Mouse (Mus musculus) kidney, postnatal 25 days (tissue): ENCODE results near the gene Exoc5.
"Not testable (repeated sequence)": the region's sequence is repeated elsewhere in the genome, so short reads cannot be mapped to it uniquely, and the experiment has no call there.

Experiments used
- DNase-seq, 2 experiments: peaks; one replicate each; pipeline ENCODE4 v3.0.0; 2021; ENCODE audit warnings: mixed read lengths in 2 of 2

The Exoc5 gene

DNA sequence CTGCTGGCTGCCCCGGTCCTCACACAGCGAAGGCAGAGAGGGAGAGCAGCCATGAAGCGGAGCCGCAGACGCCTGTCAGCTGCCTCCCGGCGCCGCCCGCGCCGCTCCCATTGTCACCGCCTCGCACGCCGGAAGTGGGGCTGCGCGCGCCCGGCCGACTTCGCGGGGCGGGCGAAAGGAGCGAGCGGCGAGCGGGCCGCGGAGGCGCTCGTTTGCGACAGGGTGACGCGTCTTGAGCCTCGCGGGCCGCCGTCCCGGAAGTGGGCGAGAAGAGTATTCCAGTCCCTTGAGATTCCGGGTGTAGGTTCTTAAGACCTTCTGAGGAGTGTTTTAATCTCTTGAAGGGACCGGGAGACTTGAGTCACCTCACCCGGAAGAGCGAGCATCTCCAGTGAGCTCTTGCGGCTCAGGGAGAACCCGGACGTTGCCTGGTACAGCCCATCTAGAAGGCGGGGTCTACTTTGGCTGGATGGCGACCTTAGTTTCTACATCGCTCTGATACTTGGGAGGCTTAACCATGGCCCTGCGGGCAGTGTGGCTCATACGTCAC lies at the start of gene Exoc5:
Exoc5 (minus strand) TSS at position 380 of the 550 bp plus-strand sequence.
- peak; percentile 98 for DNase-seq

DNA sequence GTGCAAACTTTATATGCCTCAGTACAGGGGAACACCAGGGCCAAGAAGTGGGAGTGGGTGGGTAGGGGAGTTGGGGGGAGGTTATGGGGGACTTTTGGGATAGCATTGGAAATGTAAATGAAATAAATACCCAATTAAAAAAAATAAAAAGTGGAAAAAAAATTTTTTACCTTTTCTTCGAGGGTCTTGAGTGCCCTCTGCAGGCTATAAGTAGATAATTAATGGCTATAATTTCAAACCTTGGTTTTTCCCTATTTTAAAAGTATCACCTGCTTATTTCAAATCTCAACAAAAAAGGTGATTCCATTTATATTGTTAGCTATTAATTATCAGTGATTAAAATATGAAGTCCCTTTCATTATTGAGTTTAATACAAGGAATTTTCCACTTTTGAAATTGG lies 25.3 kb upstream of the Exoc5 start:
- not testable (repeated sequence) for DNase-seq

DNA sequence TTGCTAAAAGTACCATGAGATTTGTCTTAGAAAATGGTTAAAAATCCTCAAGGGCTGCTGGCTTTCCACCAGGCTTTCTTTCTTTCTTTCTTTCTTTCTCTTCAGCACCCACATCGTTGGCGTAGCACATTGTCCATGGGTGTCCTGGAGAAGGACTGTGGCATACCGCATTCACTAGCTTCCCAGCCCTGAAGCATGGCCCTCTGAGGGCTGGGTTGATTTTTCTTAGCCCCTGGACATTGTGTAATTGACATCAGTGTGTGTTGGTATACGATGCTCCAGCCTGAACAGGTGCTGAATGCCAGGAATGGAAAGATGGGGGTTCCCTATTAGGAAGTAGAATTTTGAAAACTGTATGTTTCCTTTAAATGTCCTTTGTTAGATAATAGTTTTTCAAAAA lies 24.8 kb upstream of the Exoc5 start:
- no peak for DNase-seq

GRCm38 (mm10) chr14:49090102-49090501 lies 23.6 kb upstream of the Exoc5 start:
- DNase-seq: no peak

- DNase-seq: no peak
Measured at GRCm38 (mm10) chr14:49089461-49090058, 23.1 kb upstream of the Exoc5 start.

DNA sequence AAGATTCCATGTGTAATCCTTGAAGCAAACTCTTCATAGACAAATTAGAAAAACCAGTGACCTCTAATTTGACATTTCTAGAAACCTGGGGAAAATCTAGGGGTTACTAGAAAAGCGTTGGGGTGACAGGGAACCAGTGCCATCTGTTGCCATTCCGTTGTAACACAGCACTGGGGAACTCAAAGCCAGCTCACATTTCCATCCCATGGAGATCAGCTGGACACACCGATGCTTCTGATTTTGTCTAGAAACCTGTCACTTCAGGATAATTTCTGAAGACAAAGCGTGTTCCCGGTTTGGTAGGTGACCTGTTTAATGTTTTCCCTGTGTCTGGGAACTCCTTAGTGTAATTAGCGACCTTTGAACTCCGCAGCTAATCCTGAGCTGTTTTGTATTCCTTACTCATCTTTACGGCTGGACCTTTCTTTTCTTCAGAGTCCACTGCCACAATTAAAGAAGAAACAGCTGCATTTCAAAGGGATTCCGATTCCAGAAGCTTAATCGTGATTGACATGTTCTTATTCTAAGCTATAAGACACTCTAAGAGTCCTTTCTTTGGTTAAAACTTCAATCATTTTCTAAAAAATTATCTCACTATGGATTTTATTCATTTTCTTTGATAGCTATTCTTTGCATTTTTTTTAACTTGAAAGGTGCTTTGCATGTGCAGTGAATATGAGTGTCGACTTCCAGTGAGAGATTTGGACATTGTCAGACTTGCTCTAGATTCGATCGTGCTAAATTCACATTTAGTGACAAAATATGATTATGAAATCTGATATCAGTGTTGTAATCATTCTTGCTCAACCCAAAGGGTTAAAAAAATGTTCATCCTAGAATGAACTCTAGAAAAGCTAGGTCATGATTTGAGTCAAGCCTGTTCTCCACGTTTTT lies 21.9 kb upstream of the Exoc5 start:
- DNase-seq: peak; percentile 45 to 57

DNA sequence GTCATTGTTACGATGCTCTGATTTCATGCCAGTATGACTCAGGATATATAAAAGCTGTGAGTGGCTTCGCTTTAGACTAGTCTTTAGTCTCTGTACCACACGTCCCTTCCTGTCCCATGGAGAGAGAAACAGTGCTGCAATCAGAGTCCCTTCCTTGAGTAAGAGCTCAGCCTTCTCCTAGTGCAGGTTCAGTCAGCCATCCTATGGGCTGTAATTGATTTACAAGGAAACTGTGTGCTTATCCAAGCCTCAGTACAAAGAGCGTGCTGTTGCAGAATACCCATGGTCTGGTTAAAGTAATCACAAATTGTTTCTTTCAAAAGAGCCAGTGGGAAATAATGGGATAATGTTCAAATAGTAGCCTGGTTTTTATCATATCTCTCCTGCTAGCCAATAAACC lies 20.1 kb upstream of the Exoc5 start:
- peak; percentile 19 to 45 for DNase-seq

DNA sequence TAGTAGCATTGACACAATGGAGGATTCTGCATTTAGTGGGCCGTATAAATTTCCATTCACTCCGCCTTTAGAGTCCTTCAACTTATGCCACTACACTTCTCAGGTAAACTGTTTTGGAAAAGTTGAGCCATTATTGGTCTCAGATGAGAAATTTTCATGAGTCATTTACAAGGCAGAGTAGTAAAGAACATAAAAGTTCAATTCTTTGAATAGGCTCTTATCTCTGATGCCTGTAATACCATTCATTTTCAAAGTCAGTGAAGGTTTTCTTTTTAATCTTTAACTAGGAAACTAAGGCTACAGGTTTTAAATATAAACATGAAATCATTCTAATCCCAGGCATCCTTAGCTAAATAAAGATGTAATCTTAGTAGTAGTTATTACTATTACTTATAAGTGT lies 12.4 kb upstream of the Exoc5 start:
- DNase-seq: no peak

DNA sequence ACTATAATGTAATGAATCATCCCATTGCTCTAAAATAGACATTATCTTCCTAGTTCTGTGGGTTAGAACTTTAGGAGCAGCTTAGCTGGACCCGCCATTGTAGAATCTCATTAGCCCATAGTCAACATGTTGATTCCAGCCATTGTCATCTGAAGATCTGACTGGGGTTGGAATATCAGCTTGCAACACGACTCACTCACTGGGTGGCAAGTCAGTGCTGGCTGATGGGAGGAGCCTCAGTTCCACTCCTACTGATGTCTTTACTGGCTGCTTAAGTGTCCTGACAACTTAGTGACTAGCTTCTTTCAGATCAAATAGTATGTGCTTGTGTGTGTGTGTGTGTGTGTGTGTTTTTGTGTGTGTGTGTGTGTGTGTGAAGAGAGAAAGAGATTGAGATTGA lies 7.9 kb upstream of the Exoc5 start:
- DNase-seq: no peak

- DNase-seq: no peak
Measured at GRCm38 (mm10) chr14:49073896-49074295, 7.4 kb upstream of the Exoc5 start.

DNA sequence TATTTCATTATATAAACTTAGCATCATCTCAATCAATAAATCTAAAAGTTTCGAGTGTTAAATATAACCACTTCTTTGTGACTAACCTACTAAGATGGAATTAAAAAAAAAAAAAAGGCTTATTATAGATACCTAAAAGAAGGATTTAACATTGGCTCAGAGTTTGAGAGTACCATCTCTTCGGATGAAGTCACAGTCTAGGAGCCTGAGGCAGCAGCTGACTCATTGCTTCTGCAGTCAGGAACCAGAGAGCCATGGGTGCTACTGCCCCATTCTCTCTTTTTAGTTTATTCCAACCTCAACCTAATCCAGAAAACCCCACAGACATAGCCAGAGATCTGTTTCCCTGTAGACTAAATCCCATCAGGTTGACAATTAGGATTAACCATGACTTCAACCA lies 6.4 kb upstream of the Exoc5 start:
- DNase-seq: no peak

DNA sequence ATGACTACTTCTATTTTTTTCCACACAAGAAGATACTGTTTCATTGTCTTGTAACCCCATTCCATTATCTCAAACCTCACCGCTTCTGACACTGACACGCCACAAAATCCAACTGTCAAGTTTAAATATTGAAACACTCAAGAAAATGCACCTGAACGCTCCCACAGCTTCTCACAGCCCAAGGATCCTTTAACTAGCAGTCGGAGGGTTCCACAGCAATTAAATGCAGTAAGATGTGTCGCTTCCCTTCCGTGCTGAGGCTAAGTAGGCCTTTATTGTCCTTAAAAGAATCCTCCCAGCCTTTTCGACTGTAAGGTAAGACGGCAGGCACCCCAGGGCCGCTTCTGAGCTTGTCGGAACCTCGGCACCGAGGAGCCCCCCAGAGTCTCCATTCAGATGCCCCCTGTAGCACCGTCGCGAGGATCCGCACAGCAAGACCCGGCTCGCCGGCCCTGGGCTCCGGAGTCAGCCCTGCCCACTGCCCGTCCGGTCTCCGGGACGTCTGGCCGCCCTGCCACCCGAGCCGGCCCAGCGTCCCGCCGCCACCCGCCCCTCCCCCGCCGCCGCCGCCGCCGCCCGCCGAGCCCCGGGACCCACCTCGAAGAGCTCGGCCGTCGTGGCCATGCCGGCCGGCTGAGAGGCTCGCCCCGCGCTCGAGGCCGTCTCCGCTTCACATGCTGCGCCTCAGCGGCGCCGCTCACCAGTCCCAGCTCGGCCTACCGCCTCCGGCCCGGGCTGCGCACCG lies 752 bp downstream of the Exoc5 start, which contains the start of gene Ap5m1:
Ap5m1 (plus strand) TSS at position 569 of the 745 bp plus-strand sequence.
- peak; percentile 37 to 72 for DNase-seq

- DNase-seq: no peak
Measured at GRCm38 (mm10) chr14:49063838-49064237, 2.6 kb downstream of the Exoc5 start.

DNA sequence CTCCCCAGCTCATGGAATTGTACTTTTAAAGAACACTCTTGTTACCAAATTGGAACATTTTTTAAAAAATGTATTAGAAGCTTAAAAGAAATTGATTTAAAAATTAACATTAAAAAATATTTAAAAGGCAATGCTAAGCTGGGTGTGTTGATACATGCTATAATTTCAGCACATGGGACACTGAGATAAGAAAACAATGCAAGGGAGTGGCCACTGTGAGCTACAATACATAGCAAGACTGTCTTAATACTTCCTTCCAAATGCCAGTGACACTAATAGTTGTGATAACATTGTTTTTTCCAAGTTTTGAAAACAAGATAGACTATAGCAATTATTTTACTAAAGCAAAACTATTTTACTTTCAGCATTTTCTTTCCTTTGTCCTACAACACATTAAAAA lies 17.0 kb downstream of the Exoc5 start:
- DNase-seq: no peak

DNA sequence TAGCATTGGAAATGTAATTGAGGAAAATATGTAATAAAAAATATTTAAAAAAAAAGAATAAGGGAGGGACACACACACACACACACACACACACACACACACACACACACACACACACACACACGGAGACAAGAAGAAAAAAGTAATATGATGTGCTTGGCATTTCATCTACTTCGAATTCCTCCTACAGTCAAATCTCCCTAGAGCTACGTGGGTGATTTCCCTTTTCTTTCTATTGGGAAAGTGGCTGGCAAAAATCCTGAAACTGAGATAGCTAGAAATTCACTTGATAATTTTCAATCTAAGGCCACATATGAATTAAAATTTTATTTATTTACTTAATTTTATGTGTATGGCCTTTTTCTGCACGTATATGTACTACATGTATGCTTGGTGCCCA lies 20.8 kb downstream of the Exoc5 start:
- no peak for DNase-seq

- DNase-seq: no peak
Measured at GRCm38 (mm10) chr14:49028991-49029390, 37.5 kb downstream of the Exoc5 start.

- DNase-seq: no peak
Measured at GRCm38 (mm10) chr14:49027779-49028368, 38.6 kb downstream of the Exoc5 start.

DNA sequence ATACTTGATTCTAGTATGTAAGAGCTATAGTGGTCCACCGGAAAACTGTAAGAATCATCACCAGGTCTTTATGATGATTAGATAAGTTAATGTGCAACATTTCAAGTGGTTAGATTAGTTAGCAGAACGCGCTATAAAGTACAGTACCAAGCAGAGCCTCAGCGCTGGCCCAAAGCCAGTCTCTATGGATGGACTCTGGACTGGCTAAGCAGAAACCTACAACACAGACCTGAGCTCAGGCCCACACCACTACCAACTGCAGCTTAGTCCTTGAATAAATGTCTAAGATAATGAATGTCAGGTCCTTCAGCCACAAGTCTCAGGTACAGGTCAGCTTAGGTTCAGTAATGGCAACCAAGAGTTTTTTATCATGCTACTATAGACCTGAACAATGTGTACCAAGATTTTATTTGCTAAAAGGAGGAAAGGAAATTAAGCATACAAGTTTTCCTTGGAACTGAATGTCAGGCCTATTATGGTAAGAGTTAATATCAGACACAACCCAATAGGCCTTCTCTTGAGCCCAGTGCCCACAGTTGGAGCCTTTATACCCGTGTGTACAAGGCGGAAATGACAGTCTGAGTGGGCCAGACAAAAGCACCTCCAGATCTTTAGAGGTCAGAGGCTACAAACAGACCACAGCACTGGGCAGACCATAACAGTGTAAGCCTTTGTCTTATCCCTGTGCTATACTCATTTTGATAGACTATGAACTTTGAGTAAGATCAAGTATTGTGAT lies 39.2 kb downstream of the Exoc5 start:
- peak; percentile 45 to 54 for DNase-seq

- no peak for DNase-seq
Measured at GRCm38 (mm10) chr14:49019765-49020164, 46.7 kb downstream of the Exoc5 start.

DNA sequence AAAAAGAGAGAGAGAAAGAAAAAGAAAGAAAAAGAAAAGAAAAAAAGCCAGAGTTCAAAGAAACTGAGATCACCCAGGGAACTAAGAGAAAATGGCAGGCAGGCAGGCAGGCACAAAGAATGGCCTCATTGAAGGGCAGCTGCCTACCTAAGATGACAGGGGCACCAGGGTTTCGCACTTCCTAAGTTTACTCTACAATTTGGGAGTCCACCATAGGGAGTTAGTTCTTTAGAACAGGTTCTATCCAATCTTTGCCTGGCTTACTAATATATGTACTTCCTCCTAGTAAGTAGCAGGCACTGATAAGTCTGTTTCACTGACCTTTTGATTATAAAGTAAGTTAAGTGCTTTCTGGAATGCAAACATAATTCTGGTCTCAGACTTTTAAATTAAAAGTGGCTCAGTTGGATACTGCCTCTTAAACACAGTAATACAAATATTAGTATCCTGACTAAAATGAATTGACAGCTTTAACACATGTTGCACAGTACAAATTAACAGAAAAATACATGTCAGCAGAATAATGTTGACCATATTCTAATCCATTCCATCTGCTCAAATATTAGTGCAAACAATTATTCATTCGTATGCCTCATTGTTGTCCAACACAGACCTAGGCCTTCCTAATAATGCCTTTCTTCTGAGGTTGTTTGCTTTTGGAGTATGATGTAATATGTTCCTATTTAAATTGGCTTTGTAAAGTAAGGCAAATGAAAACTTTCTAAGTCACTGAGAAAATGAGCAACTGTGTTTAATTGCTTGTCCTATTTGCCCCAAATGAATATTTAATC lies 57.9 kb downstream of the Exoc5 start:
- DNase-seq: no peak

GRCm38 (mm10) chr14:49007979-49008378 lies 58.5 kb downstream of the Exoc5 start:
- no peak for DNase-seq
